ENCODE assay signal across 8 mouse cellular contexts in the genomic region with DNA sequence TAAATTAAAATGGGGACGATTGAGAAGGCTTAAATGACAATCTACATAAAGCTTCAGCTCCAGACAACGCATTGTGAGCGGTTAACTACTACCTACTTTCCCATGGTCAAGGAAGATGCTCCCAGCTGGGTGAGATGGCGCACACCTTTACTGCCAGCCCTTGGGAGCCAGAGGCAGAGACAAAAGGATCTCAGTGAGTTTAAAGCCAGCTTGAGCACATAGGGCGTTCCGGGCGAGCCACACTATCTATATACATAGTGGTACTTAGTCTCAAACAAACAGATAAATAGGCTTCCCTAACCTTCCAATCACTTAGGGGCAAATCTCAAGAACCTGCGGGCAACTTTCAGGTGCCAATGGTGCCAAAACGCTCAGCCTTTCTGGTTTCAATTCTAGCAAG. TPM values are rescaled to one million over a fixed set of nuclear protein-coding genes. Genes with fewer than 3 reads are reported as not detected.
A peak's percentile ranks its signal among the peaks of the same experiment; 100 is the strongest.
DNase-seq lines count a peak whose midpoint lies in the region; ATAC-seq and TF ChIP-seq lines count a peak whose summit lies in the region.

No protein-coding gene starts in this region.

- H3K9ac ChIP-seq in intestine, postnatal 0 days (ENCODE audit: low read depth, low read length): peak overlapping the region; percentile 63
- peak overlapping the region; percentile 87 for H3K9ac ChIP-seq in neural tube, embryonic 13.5 days

- H3K9me3 ChIP-seq in embryonic facial prominence, embryonic 10.5 days: no peaks in the 10 kb centered on the region
- H3K9me3 ChIP-seq in intestine, postnatal 0 days (ENCODE audit: control insufficient read depth): no peaks in the 10 kb centered on the region
- no peaks in the 10 kb centered on the region for H3K9me3 ChIP-seq in neural tube, embryonic 13.5 days

- H3K4me3 ChIP-seq in layer of hippocampus, adult 2 months: peak overlapping the region; percentile 87
- peak overlapping the region; percentile 72 for H3K4me3 ChIP-seq in embryonic facial prominence, embryonic 10.5 days
- peak overlapping the region; percentile 55 for H3K4me3 ChIP-seq in intestine, postnatal 0 days (ENCODE audit: low read depth, low read length)
- H3K4me3 ChIP-seq in neural tube, embryonic 13.5 days: peak overlapping the region; percentile 74

- H3K36me3 ChIP-seq in embryonic facial prominence, embryonic 10.5 days (replicated peaks): peaks cover 27% of the 10 kb centered on the region
- H3K36me3 ChIP-seq in intestine, postnatal 0 days (ENCODE audit: control insufficient read depth, insufficient read depth): peaks cover 28% of the 10 kb centered on the region
- peaks cover 21% of the 10 kb centered on the region for H3K36me3 ChIP-seq in neural tube, embryonic 13.5 days

- peaks cover 26% of the 10 kb centered on the region for H3K4me1 ChIP-seq in embryonic facial prominence, embryonic 10.5 days
- no peaks in the 10 kb centered on the region; the same call in 1 of the 2 replicates for H3K4me1 ChIP-seq in intestine, postnatal 0 days (replicated peaks; ENCODE audit: control insufficient read depth, insufficient read depth, low read length)
- H3K4me1 ChIP-seq in neural tube, embryonic 13.5 days (replicated peaks): peaks cover 28% of the 10 kb centered on the region

- 21% methylated on average over 9 of the region's 9 CpGs for WGBS in embryonic facial prominence, embryonic 10.5 days
- WGBS in intestine, postnatal 0 days: 13% methylated on average over 9 of the region's 9 CpGs
- WGBS in neural tube, embryonic 13.5 days: 21% methylated on average over 9 of the region's 9 CpGs

- ATAC-seq in intestine, postnatal 0 days: no peak
- peak; percentile 36 for ATAC-seq in neural tube, embryonic 13.5 days (ENCODE audit: low read depth)

- no peaks in the 10 kb centered on the region for H3K27me3 ChIP-seq in embryonic facial prominence, embryonic 10.5 days (replicated peaks; ENCODE audit: low read depth, poor library complexity, severe bottlenecking)
- no peaks in the 10 kb centered on the region for H3K27me3 ChIP-seq in intestine, postnatal 0 days (replicated peaks; ENCODE audit: control insufficient read depth, insufficient read depth, low read length)
- H3K27me3 ChIP-seq in neural tube, embryonic 13.5 days: no peaks in the 10 kb centered on the region

- TF ChIP-seq CTCF in layer of hippocampus, adult 2 months (conservative IDR thresholded peaks at IDR 0.05): no peak
- TF ChIP-seq CTCF in intestine, postnatal 0 days (IDR thresholded peaks at IDR 0.05; ENCODE audit: low read depth): no peak

- peak overlapping the region; percentile 92 for H3K27ac ChIP-seq in layer of hippocampus, adult 2 months
- H3K27ac ChIP-seq in embryonic facial prominence, embryonic 10.5 days (replicated peaks): peak overlapping the region; percentile 91
- H3K27ac ChIP-seq in intestine, postnatal 0 days (ENCODE audit: low read depth, low read length): peak overlapping the region; percentile 76
- H3K27ac ChIP-seq in neural tube, embryonic 13.5 days (replicated peaks): peak overlapping the region; percentile 89

- peak overlapping the region; percentile 79 for H3K4me2 ChIP-seq in intestine, postnatal 0 days (replicated peaks; ENCODE audit: low read depth)
- H3K4me2 ChIP-seq in neural tube, embryonic 13.5 days: peak overlapping the region; percentile 72

- DNase-seq in layer of hippocampus, adult 2 months (ENCODE audit: low spot score in 2 of 2): no peak
- no peak for DNase-seq in layer of hippocampus, postnatal 25 days (ENCODE audit: extremely low spot score in 1 of 2, low spot score in 1 of 2)
- DNase-seq in embryonic facial prominence, embryonic 10.5 days (ENCODE audit: low spot score): no peak
- DNase-seq in right cerebral cortex, adult 18-20 months: no peak
- no peak for DNase-seq in retina, postnatal 1 day
- no peak for DNase-seq in gastrocnemius, postnatal 25 days

RNA-seq across cellular contexts. Expression of a gene that starts 0.7 kb away (rescaled TPM):
- 10 to 100 TPM; 72.3 to 75.2 TPM for total RNA-seq in layer of hippocampus, adult 2 months (2021)
- 10 to 100 TPM; 76.3 to 82.6 TPM for total RNA-seq in layer of hippocampus, postnatal 25 days (2021)
- polyA plus RNA-seq in embryonic facial prominence, embryonic 10.5 days (2016; fragmentation: Nextera tagmentation; extraction: Ambion mirVana): 92.6 and 97.5 TPM in 2 replicates
- polyA plus RNA-seq in intestine, postnatal 0 days (2015; fragmentation: Nextera tagmentation; extraction: Ambion mirVana): 63.3 and 72.1 TPM in 2 replicates
- polyA plus RNA-seq in neural tube, embryonic 13.5 days (2015; fragmentation: Nextera tagmentation; extraction: Ambion mirVana): 152 and 169 TPM in 2 replicates
- 10 to 100 TPM; 87.2 to 90.6 TPM for total RNA-seq in gastrocnemius, postnatal 25 days (2021)

RNA-seq across cellular contexts. Expression of a gene that starts 15.7 kb away (rescaled TPM):
- total RNA-seq in layer of hippocampus, adult 2 months (2021): 1 to 10 TPM; 5.7 to 6.2 TPM
- total RNA-seq in layer of hippocampus, postnatal 25 days (2021): 1 to 10 TPM; 6.0 TPM
- polyA plus RNA-seq in embryonic facial prominence, embryonic 10.5 days (2016; fragmentation: Nextera tagmentation; extraction: Ambion mirVana): 14.4 and 16.2 TPM in 2 replicates
- polyA plus RNA-seq in intestine, postnatal 0 days (2015; fragmentation: Nextera tagmentation; extraction: Ambion mirVana): 5.0 and 5.3 TPM in 2 replicates
- polyA plus RNA-seq in neural tube, embryonic 13.5 days (2015; fragmentation: Nextera tagmentation; extraction: Ambion mirVana): 6.7 TPM in 2 replicates
- total RNA-seq in gastrocnemius, postnatal 25 days (2021): 1 to 10 TPM; 4.6 to 4.8 TPM

RNA-seq across cellular contexts. Expression of a gene that starts 15.7 kb away (rescaled TPM):
- total RNA-seq in layer of hippocampus, adult 2 months (2021): 10 to 100 TPM; 61.2 to 65.4 TPM
- total RNA-seq in layer of hippocampus, postnatal 25 days (2021): 10 to 100 TPM; 62.5 to 71.8 TPM
- 66.6 and 66.7 TPM in 2 replicates for polyA plus RNA-seq in embryonic facial prominence, embryonic 10.5 days (2016; fragmentation: Nextera tagmentation; extraction: Ambion mirVana)
- polyA plus RNA-seq in intestine, postnatal 0 days (2015; fragmentation: Nextera tagmentation; extraction: Ambion mirVana): 37.9 and 38.6 TPM in 2 replicates
- 55.7 and 59.2 TPM in 2 replicates for polyA plus RNA-seq in neural tube, embryonic 13.5 days (2015; fragmentation: Nextera tagmentation; extraction: Ambion mirVana)
- total RNA-seq in gastrocnemius, postnatal 25 days (2021): 10 to 100 TPM; 91.1 to 93.8 TPM

RNA-seq across cellular contexts. Expression of a gene that starts 29.6 kb away (rescaled TPM):
- 10 to 100 TPM; 11.0 to 13.9 TPM for total RNA-seq in layer of hippocampus, adult 2 months (2021)
- total RNA-seq in layer of hippocampus, postnatal 25 days (2021): 10 to 100 TPM; 15.4 to 16.2 TPM
- 22.2 and 22.3 TPM in 2 replicates for polyA plus RNA-seq in embryonic facial prominence, embryonic 10.5 days (2016; fragmentation: Nextera tagmentation; extraction: Ambion mirVana)
- 9.2 and 10.5 TPM in 2 replicates for polyA plus RNA-seq in intestine, postnatal 0 days (2015; fragmentation: Nextera tagmentation; extraction: Ambion mirVana)
- 22.2 and 28.8 TPM in 2 replicates for polyA plus RNA-seq in neural tube, embryonic 13.5 days (2015; fragmentation: Nextera tagmentation; extraction: Ambion mirVana)
- 1 to 10 TPM; 7.0 to 7.1 TPM for total RNA-seq in gastrocnemius, postnatal 25 days (2021)

RNA-seq across cellular contexts. Expression of a gene that starts 55.5 kb away (rescaled TPM):
- total RNA-seq in layer of hippocampus, adult 2 months (2021): 10 to 100 TPM; 85.6 to 93.4 TPM
- 10 to 100 TPM; 78.6 to 96.5 TPM for total RNA-seq in layer of hippocampus, postnatal 25 days (2021)
- 23.3 and 23.9 TPM in 2 replicates for polyA plus RNA-seq in embryonic facial prominence, embryonic 10.5 days (2016; fragmentation: Nextera tagmentation; extraction: Ambion mirVana)
- polyA plus RNA-seq in intestine, postnatal 0 days (2015; fragmentation: Nextera tagmentation; extraction: Ambion mirVana): 25.3 and 27.5 TPM in 2 replicates
- 27.9 and 33.5 TPM in 2 replicates for polyA plus RNA-seq in neural tube, embryonic 13.5 days (2015; fragmentation: Nextera tagmentation; extraction: Ambion mirVana)
- total RNA-seq in gastrocnemius, postnatal 25 days (2021): 10 to 100 TPM; 12.9 to 19.0 TPM
